Mouse (Mus musculus) embryo, embryonic 11 days (tissue): ENCODE measurements around the gene Smok2b.
"Not testable (repeated sequence)": the region's sequence is repeated elsewhere in the genome, so short reads cannot be mapped to it uniquely, and the experiment has no call there.

Source experiments
- DNase-seq: peaks from one replicate; pipeline ENCODE4 v3.0.0-alpha.2; 2015

The Smok2b gene

GRCm38 (mm10) chr17:13240807-13241727 is 11.0 kb downstream of the Smok2b start:
- DNase-seq = not testable (repeated sequence)

- DNase-seq = not testable (repeated sequence)
Observed at GRCm38 (mm10) chr17:13254786-13255185, 24.7 kb downstream of the Smok2b start.
